ENCODE assay signal across 9 mouse cellular contexts in genomic region chr4:120850946-120851345, GRCm38 (mm10). TPM values are rescaled to one million over a fixed set of nuclear protein-coding genes. Genes with fewer than 3 reads are reported as not detected.
DNase-seq lines count a peak whose midpoint lies in the region; ATAC-seq lines count a peak whose summit lies in the region.
"Had no signal": no experiment of that assay in that cellular context is flagged by ENCODE, and none has a peak within 500 bp of the region (broad histone marks: within the 10 kb centered on the region; RNA-seq: fewer than 3 reads in every experiment).

No protein-coding gene starts in this region.

- peaks cover 35% of the 10 kb centered on the region for H3K27me3 ChIP-seq in liver, embryonic 11.5 days (replicated peaks; ENCODE audit: control insufficient read depth, insufficient read depth, low read length)
- peaks cover 9% of the 10 kb centered on the region; the same call in 1 of the 2 replicates for H3K27me3 ChIP-seq in neural tube, embryonic 11.5 days (ENCODE audit: control insufficient read depth, insufficient read depth, low read length)

- 0 out of 2 replicates have a peak, but pooled peaks cover 1% of the 10 kb centered on the region for H3K4me1 ChIP-seq in liver, embryonic 11.5 days (replicated peaks; ENCODE audit: control insufficient read depth, insufficient read depth, low read length)
- H3K4me1 ChIP-seq in neural tube, embryonic 11.5 days (ENCODE audit: control insufficient read depth, insufficient read depth, low read length), result no peaks in the 10 kb centered on the region

- no peak overlapping the region for H3K9ac ChIP-seq in liver, embryonic 11.5 days (ENCODE audit: low read depth, low read length)
- no peak overlapping the region for H3K9ac ChIP-seq in neural tube, embryonic 11.5 days (ENCODE audit: low read length)
- H3K9ac ChIP-seq: embryonic facial prominence, embryonic 12.5 days had no signal

- 1% methylated on average over 10 of the region's 10 CpGs for WGBS in liver, embryonic 11.5 days
- WGBS in neural tube, embryonic 11.5 days, result 5% methylated on average over 10 of the region's 10 CpGs

- no peak overlapping the region for H3K4me2 ChIP-seq in liver, embryonic 11.5 days
- H3K4me2 ChIP-seq in neural tube, embryonic 11.5 days (ENCODE audit: low read depth), result no peak overlapping the region
- H3K4me2 ChIP-seq: embryonic facial prominence, embryonic 12.5 days had no signal

- peak; percentile 60 for ATAC-seq in inflammation-experienced regulatory T-cells, adult 6 months
- ATAC-seq in liver, embryonic 11.5 days (replicated peaks; ENCODE audit: low FRiP score), result peak; percentile 21; the same call in 1 of the 2 replicates
- no peak for ATAC-seq in neural tube, embryonic 11.5 days (ENCODE audit: insufficient read depth, low FRiP score, low TSS enrichment)

- no peak overlapping the region for H3K27ac ChIP-seq in liver, embryonic 11.5 days (ENCODE audit: low read depth, low read length)
- no peak overlapping the region for H3K27ac ChIP-seq in neural tube, embryonic 11.5 days (ENCODE audit: low read depth, low read length)
- H3K27ac ChIP-seq: embryonic facial prominence, embryonic 12.5 days had no signal

- no peaks in the 10 kb centered on the region for H3K9me3 ChIP-seq in liver, embryonic 11.5 days (ENCODE audit: control insufficient read depth, low read length)
- H3K9me3 ChIP-seq in neural tube, embryonic 11.5 days (ENCODE audit: control insufficient read depth, low read length), result no peaks in the 10 kb centered on the region
- H3K9me3 ChIP-seq: embryonic facial prominence, embryonic 12.5 days had no signal

- no peak overlapping the region for H3K4me3 ChIP-seq in liver, embryonic 11.5 days (ENCODE audit: low read depth, low read length)
- no peak overlapping the region for H3K4me3 ChIP-seq in neural tube, embryonic 11.5 days (ENCODE audit: low read depth, low read length)
- H3K4me3 ChIP-seq: embryonic facial prominence, embryonic 12.5 days had no signal

- H3K36me3 ChIP-seq in liver, embryonic 11.5 days (ENCODE audit: control insufficient read depth, insufficient read depth, low read length), result no peaks in the 10 kb centered on the region
- H3K36me3 ChIP-seq in neural tube, embryonic 11.5 days (ENCODE audit: control insufficient read depth, insufficient read depth, low read length), result no peaks in the 10 kb centered on the region
- H3K36me3 ChIP-seq: embryonic facial prominence, embryonic 12.5 days had no signal

- peak; percentile 65 for DNase-seq in layer of hippocampus, adult 11-12 months (ENCODE audit: low spot score)
- DNase-seq in layer of hippocampus, adult 9-11 months, result no peak
- DNase-seq in c-Kit-negative CD71-positive TER-119-positive erythroid progenitor cells, embryonic 14.5 days (ENCODE audit: low read depth, low spot score), result peak; percentile 39
- DNase-seq in fibroblast of lung, adult 2 months (ENCODE audit: low read depth), result peak; percentile 15
- peak; percentile 61 for DNase-seq in liver, embryonic 11.5 days (ENCODE audit: low spot score)
- DNase-seq in neural tube, embryonic 11.5 days (ENCODE audit: low spot score), result peak; percentile 77
- peak; percentile 48 for DNase-seq in testis, postnatal 14 days (ENCODE audit: low spot score)

RNA-seq across cellular contexts. Expression of gene Rims3, which starts 3.7 kb away (rescaled TPM):
- 1 to 10 TPM in 2 of 3 experiments, under 1 TPM in 1; 0.58 to 1.1 (median 1.0) TPM for polyA plus RNA-seq in inflammation-experienced regulatory T-cells, adult 6 months (2017; shearing (Covaris generic))
- 0.66 and 1.1 TPM in 2 replicates for polyA plus RNA-seq in liver, embryonic 11.5 days (2014; fragmentation: Nextera tagmentation; extraction: Ambion mirVana)
- polyA plus RNA-seq in neural tube, embryonic 11.5 days (2014; fragmentation: Nextera tagmentation; extraction: Ambion mirVana), result 4.6 and 5.2 TPM in 2 replicates

RNA-seq across cellular contexts. Expression of gene Nfyc, which starts 19.6 kb away (rescaled TPM):
- polyA plus RNA-seq in inflammation-experienced regulatory T-cells, adult 6 months (2017; shearing (Covaris generic)), result 10 to 100 TPM; 56.4 to 70.1 (median 67.4) TPM
- 83.1 and 92.6 TPM in 2 replicates for polyA plus RNA-seq in liver, embryonic 11.5 days (2014; fragmentation: Nextera tagmentation; extraction: Ambion mirVana)
- 119 and 126 TPM in 2 replicates for polyA plus RNA-seq in neural tube, embryonic 11.5 days (2014; fragmentation: Nextera tagmentation; extraction: Ambion mirVana)
